Mouse (Mus musculus) kidney, embryonic 15.5 days (tissue): Measurements from ENCODE around the gene Mrtfb. TPM values are rescaled to one million over a fixed set of nuclear protein-coding genes. Genes with fewer than 3 reads are reported as not detected.

Experiments used
- microRNA counts: library from miRNA; unstranded; fragments of <30 nt; microRNA quantifications from one replicate; lab custom pipeline; 2016
- microRNA-seq: library from miRNA; unstranded; fragments of <30 nt; microRNA quantifications from one replicate; pipeline ENCODE4, GENCODE M21; 2016
- polyA plus RNA-seq: library from polyadenylated mRNA; unstranded; fragments of >200 nt; fragmentation: Nextera tagmentation; extraction: Ambion mirVana; gene quantifications from 2 replicates; pipeline ENCODE4 v1.2.1, GENCODE M21; 2015

The Mrtfb gene
- polyA plus RNA-seq, 1 experiment from 2014 or later: 21.2 TPM

MicroRNAs encoded within 50 kb of the gene (microRNA counts, 519-probe panel; counts per million panel counts)
- microRNA mmu-miR-193b (lab: Ali Mortazavi, UCI): 2,626 counts per million, percentile 57 among the panel's probes with 10 or more counts

Small RNA genes within 50 kb of the gene (microRNA-seq; reads per million reads assigned to microRNA genes)
- gene Mir193b (20.6 reads per million, percentile 40 among the genes with 10 or more reads in this experiment), gene Mir365-1 (not detected)

Other genes starting within 250 kb of the Mrtfb start
- gene Ercc4, start 146.8 kb upstream of the Mrtfb start, polyA plus RNA-seq: 14.0 and 15.0 TPM in 2 replicates